Comparison of ENCODE assay signal across 8 mouse cellular contexts in genomic region chr19:55423952-55424351, GRCm38 (mm10).
DNase-seq lines count a peak whose midpoint lies in the region; ATAC-seq and TF ChIP-seq lines count a peak whose summit lies in the region.

No protein-coding gene starts in this region.

- ATAC-seq in hindbrain, embryonic 16.5 days = peak; percentile 90
- ATAC-seq in intestine, embryonic 16.5 days = peak; percentile 89
- no peak for ATAC-seq in liver, embryonic 14.5 days (ENCODE audit: insufficient read depth)

- TF ChIP-seq EP300 in liver, embryonic 14.5 days (IDR thresholded peaks at IDR 0.05; ENCODE audit: low read depth) = no peak

- H3K27ac ChIP-seq in hindbrain, embryonic 16.5 days (ENCODE audit: low read depth, low read length) = no peak overlapping the region
- H3K27ac ChIP-seq in hindbrain, embryonic 10.5 days = no peak overlapping the region
- no peak overlapping the region for H3K27ac ChIP-seq in intestine, embryonic 16.5 days (ENCODE audit: low read length)
- H3K27ac ChIP-seq in liver, embryonic 14.5 days = no peak overlapping the region

- DNase-seq in hindbrain, embryonic 10.5 days (ENCODE audit: low spot score) = no peak
- DNase-seq in adrenal gland, postnatal 36 days = peak; percentile 85 to 86
- peak; percentile 47 to 68 for DNase-seq in frontal cortex, postnatal 10 days (ENCODE audit: low spot score in 2 of 2)
- peak; percentile 15 to 17 (median 16) for DNase-seq in liver, embryonic 14.5 days (ENCODE audit: low read depth in 3 of 3, low spot score in 3 of 3)
- peak; percentile 89 for DNase-seq in right cerebral cortex, adult 18-20 months
- no peak for DNase-seq in thymus, postnatal 25 days

- no peaks in the 10 kb centered on the region for H3K27me3 ChIP-seq in hindbrain, embryonic 16.5 days (replicated peaks; ENCODE audit: control insufficient read depth, insufficient read depth, low read length)
- H3K27me3 ChIP-seq in hindbrain, embryonic 10.5 days (ENCODE audit: insufficient read depth, poor library complexity, severe bottlenecking) = no peaks in the 10 kb centered on the region
- no peaks in the 10 kb centered on the region for H3K27me3 ChIP-seq in intestine, embryonic 16.5 days (replicated peaks; ENCODE audit: control insufficient read depth, insufficient read depth, low read length)
- H3K27me3 ChIP-seq in liver, embryonic 14.5 days (ENCODE audit: control insufficient read depth, insufficient read depth, low read length) = no peaks in the 10 kb centered on the region

- H3K4me3 ChIP-seq in hindbrain, embryonic 16.5 days (ENCODE audit: low read length) = no peak overlapping the region
- H3K4me3 ChIP-seq in hindbrain, embryonic 10.5 days = no peak overlapping the region
- H3K4me3 ChIP-seq in intestine, embryonic 16.5 days (ENCODE audit: low read length) = no peak overlapping the region
- no peak overlapping the region for H3K4me3 ChIP-seq in liver, embryonic 14.5 days (ENCODE audit: insufficient read depth in 1 of 2, low read depth in 2 of 2, low read length in 2 of 2)

- H3K4me2 ChIP-seq in hindbrain, embryonic 16.5 days (ENCODE audit: low read length) = no peak overlapping the region
- no peak overlapping the region for H3K4me2 ChIP-seq in intestine, embryonic 16.5 days (ENCODE audit: low read depth, low read length)
- no peak overlapping the region for H3K4me2 ChIP-seq in liver, embryonic 14.5 days (ENCODE audit: low read depth)

- H3K9me3 ChIP-seq in hindbrain, embryonic 16.5 days (ENCODE audit: control insufficient read depth, low read length) = no peaks in the 10 kb centered on the region
- no peaks in the 10 kb centered on the region for H3K9me3 ChIP-seq in hindbrain, embryonic 10.5 days
- no peaks in the 10 kb centered on the region for H3K9me3 ChIP-seq in intestine, embryonic 16.5 days (ENCODE audit: control insufficient read depth, low read length)
- H3K9me3 ChIP-seq in liver, embryonic 14.5 days (ENCODE audit: control insufficient read depth, low read length) = no peaks in the 10 kb centered on the region

- H3K36me3 ChIP-seq in hindbrain, embryonic 16.5 days (ENCODE audit: control insufficient read depth, insufficient read depth, low read length) = no peaks in the 10 kb centered on the region
- H3K36me3 ChIP-seq in hindbrain, embryonic 10.5 days = no peaks in the 10 kb centered on the region
- H3K36me3 ChIP-seq in intestine, embryonic 16.5 days (ENCODE audit: control insufficient read depth, insufficient read depth, low read length) = no peaks in the 10 kb centered on the region
- no peaks in the 10 kb centered on the region for H3K36me3 ChIP-seq in liver, embryonic 14.5 days (replicated peaks; ENCODE audit: control insufficient read depth, insufficient read depth, low read depth)

- 59% methylated on average over 8 of the region's 8 CpGs for WGBS in hindbrain, embryonic 16.5 days
- WGBS in hindbrain, embryonic 10.5 days = 88% methylated on average over 8 of the region's 8 CpGs
- WGBS in intestine, embryonic 16.5 days = 56% methylated on average over 8 of the region's 8 CpGs
- 54% methylated on average over 8 of the region's 8 CpGs for WGBS in liver, embryonic 14.5 days (ENCODE audit: insufficient replicate concordance)

- peaks cover 2% of the 10 kb centered on the region; the same call in 1 of the 2 replicates for H3K4me1 ChIP-seq in hindbrain, embryonic 16.5 days (ENCODE audit: control insufficient read depth, insufficient read depth, low read depth, low read length)
- H3K4me1 ChIP-seq in hindbrain, embryonic 10.5 days (replicated peaks) = peaks cover 40% of the 10 kb centered on the region
- H3K4me1 ChIP-seq in intestine, embryonic 16.5 days (ENCODE audit: control insufficient read depth, insufficient read depth, low read length) = no peaks in the 10 kb centered on the region
- no peaks in the 10 kb centered on the region for H3K4me1 ChIP-seq in liver, embryonic 14.5 days (replicated peaks; ENCODE audit: control insufficient read depth in 2 of 2, insufficient read depth in 2 of 2, low read length in 1 of 2)

- no peak for TF ChIP-seq CTCF in liver, embryonic 14.5 days (IDR thresholded peaks at IDR 0.05; ENCODE audit: low read depth)

- no peak overlapping the region for H3K9ac ChIP-seq in hindbrain, embryonic 16.5 days (ENCODE audit: low read depth, low read length)
- H3K9ac ChIP-seq in intestine, embryonic 16.5 days (ENCODE audit: low read depth, low read length) = no peak overlapping the region
- H3K9ac ChIP-seq in liver, embryonic 14.5 days (replicated peaks) = no peak overlapping the region

Comparison
In these comparisons a context has a peak if more than half of its experiments do, and no peak if none do; other contexts are left out.
1. DNase-seq: peak in adrenal gland, postnatal 36 days (2 of 2), frontal cortex, postnatal 10 days (2 of 2), liver, embryonic 14.5 days (3 of 3) and right cerebral cortex, adult 18-20 months (single experiment); none in hindbrain, embryonic 10.5 days (single experiment) and thymus, postnatal 25 days (single experiment).